36 mouse cellular contexts compared by ENCODE assay signal in genomic region chr4:99111670-99112069, GRCm38 (mm10). TPM values are rescaled to one million over a fixed set of nuclear protein-coding genes. Genes with fewer than 3 reads are reported as not detected.
DNase-seq lines count a peak whose midpoint lies in the region; ATAC-seq and TF ChIP-seq lines count a peak whose summit lies in the region.
"Had no signal": no experiment of that assay in that cellular context is flagged by ENCODE, and none has a peak within 500 bp of the region (broad histone marks: within the 10 kb centered on the region; RNA-seq: fewer than 3 reads in every experiment).

No protein-coding gene starts in this region.

- no peak overlapping the region for H3K4me3 ChIP-seq in heart, embryonic 12.5 days
- H3K4me3 ChIP-seq in lung, postnatal 0 days (ENCODE audit: low read depth, low read length): no peak overlapping the region
- H3K4me3 ChIP-seq in intestine, embryonic 15.5 days (replicated peaks): no peak overlapping the region
- H3K4me3 ChIP-seq: embryonic facial prominence, embryonic 10.5 days; embryonic facial prominence, embryonic 15.5 days; forebrain, embryonic 12.5 days; hindbrain, embryonic 13.5 days; layer of hippocampus, adult 2 months; left cerebral cortex, adult 2 months; limb, embryonic 13.5 days; megakaryocyte, embryonic 14.5 days; midbrain, embryonic 12.5 days; myocyte; neural tube, embryonic 12.5 days had no signal

- peak overlapping the region; percentile 13; the same call in 1 of the 2 replicates for H3K4me2 ChIP-seq in heart, embryonic 12.5 days
- H3K4me2 ChIP-seq in lung, postnatal 0 days (replicated peaks; ENCODE audit: low read depth, low read length): no peak overlapping the region
- H3K4me2 ChIP-seq in intestine, embryonic 15.5 days (replicated peaks): no peak overlapping the region
- H3K4me2 ChIP-seq: embryonic facial prominence, embryonic 15.5 days; forebrain, embryonic 12.5 days; hindbrain, embryonic 13.5 days; limb, embryonic 13.5 days; liver, embryonic 11.5 days; lung, embryonic 14.5 days; midbrain, embryonic 12.5 days; neural tube, embryonic 12.5 days had no signal

- H3K9me3 ChIP-seq in heart, embryonic 12.5 days (replicated peaks): no peaks in the 10 kb centered on the region
- H3K9me3 ChIP-seq in lung, postnatal 0 days (ENCODE audit: low read length): no peaks in the 10 kb centered on the region
- H3K9me3 ChIP-seq in intestine, embryonic 15.5 days: no peaks in the 10 kb centered on the region
- H3K9me3 ChIP-seq: embryonic facial prominence, embryonic 10.5 days; embryonic facial prominence, embryonic 15.5 days; forebrain, embryonic 12.5 days; hindbrain, embryonic 13.5 days; limb, embryonic 13.5 days; megakaryocyte, embryonic 14.5 days; midbrain, embryonic 12.5 days; neural tube, embryonic 12.5 days had no signal

- TF ChIP-seq CTCF in lung, postnatal 0 days (IDR thresholded peaks at IDR 0.05): no peak

- no peak for DNase-seq in heart, postnatal 25 days (ENCODE audit: low spot score)
- peak; percentile 24 to 41 for DNase-seq in lung, adult 18-20 months
- DNase-seq in lung, postnatal 14 days: no peak
- peak; percentile 65 for DNase-seq in lung, postnatal 0 days (ENCODE audit: low spot score)
- no peak for DNase-seq in right cerebral cortex, postnatal 25 days
- DNase-seq: adrenal gland, adult 2 months; adrenal gland, postnatal 36 days; cerebellum, adult 18-20 months; cerebellum, postnatal 10 days; forebrain, postnatal 0 days; gastrocnemius, postnatal 36 days; heart, postnatal 10 days; kidney, adult 9 months; kidney, postnatal 25 days; lung, embryonic 14.5 days; right cerebral cortex, adult 18-20 months; right cerebral cortex, postnatal 4 days; thymus, adult 18-20 months; thymus, postnatal 25 days had no signal

- intact Hi-C loops in heart, postnatal 25 days (cut with DNase I): no loop called here

- peaks cover 43% of the 10 kb centered on the region for H3K4me1 ChIP-seq in heart, embryonic 12.5 days (replicated peaks)
- H3K4me1 ChIP-seq in lung, postnatal 0 days (ENCODE audit: insufficient read depth, low read depth, low read length): peaks cover 10% of the 10 kb centered on the region; the same call in 1 of the 2 replicates
- peaks cover 29% of the 10 kb centered on the region for H3K4me1 ChIP-seq in intestine, embryonic 15.5 days (replicated peaks)

- no peaks in the 10 kb centered on the region for H3K27me3 ChIP-seq in heart, embryonic 12.5 days (replicated peaks)
- no peaks in the 10 kb centered on the region for H3K27me3 ChIP-seq in lung, postnatal 0 days (replicated peaks; ENCODE audit: insufficient read depth, low read length)
- no peaks in the 10 kb centered on the region for H3K27me3 ChIP-seq in intestine, embryonic 15.5 days (replicated peaks)
- H3K27me3 ChIP-seq: embryonic facial prominence, embryonic 15.5 days; forebrain, embryonic 12.5 days; hindbrain, embryonic 13.5 days; limb, embryonic 13.5 days; megakaryocyte, embryonic 14.5 days; midbrain, embryonic 12.5 days; neural tube, embryonic 12.5 days had no signal

- TF ChIP-seq EP300 in lung, postnatal 0 days (IDR thresholded peaks at IDR 0.05): no peak

- 50% methylated on average over 3 of the region's 3 CpGs for WGBS in heart, embryonic 12.5 days
- WGBS in lung, postnatal 0 days: 50% methylated on average over 3 of the region's 3 CpGs
- WGBS in intestine, embryonic 15.5 days: 78% methylated on average over 3 of the region's 3 CpGs

- ATAC-seq in heart, embryonic 12.5 days (ENCODE audit: insufficient number of reproducible peaks, low FRiP score): 0 out of 2 replicates have a peak, but pooled peaks have one; percentile 40
- peak; percentile 65 for ATAC-seq in lung, postnatal 0 days
- peak; percentile 52 for ATAC-seq in megakaryocyte progenitor cell, adult 5-6 weeks (replicated peaks; ENCODE audit: poor library complexity)
- no peak for ATAC-seq in intestine, embryonic 15.5 days
- ATAC-seq: forebrain, postnatal 0 days; intestine, postnatal 0 days had no signal

- H3K27ac ChIP-seq in heart, embryonic 12.5 days (ENCODE audit: poor library complexity, severe bottlenecking): no peak overlapping the region
- H3K27ac ChIP-seq in lung, postnatal 0 days (ENCODE audit: low read length): no peak overlapping the region; the same call in 1 of the 2 replicates
- no peak overlapping the region for H3K27ac ChIP-seq in intestine, embryonic 15.5 days
- H3K27ac ChIP-seq: embryonic facial prominence, embryonic 10.5 days; embryonic facial prominence, embryonic 15.5 days; forebrain, embryonic 12.5 days; hindbrain, embryonic 13.5 days; layer of hippocampus, adult 2 months; left cerebral cortex, adult 2 months; limb, embryonic 13.5 days; midbrain, embryonic 12.5 days; neural tube, embryonic 12.5 days; stomach, postnatal 0 days had no signal

- no peaks in the 10 kb centered on the region for H3K36me3 ChIP-seq in heart, embryonic 12.5 days
- no peaks in the 10 kb centered on the region for H3K36me3 ChIP-seq in lung, postnatal 0 days (ENCODE audit: insufficient read depth, low read length)
- no peaks in the 10 kb centered on the region for H3K36me3 ChIP-seq in intestine, embryonic 15.5 days
- H3K36me3 ChIP-seq: embryonic facial prominence, embryonic 15.5 days; forebrain, embryonic 12.5 days; hindbrain, embryonic 13.5 days; limb, embryonic 13.5 days; midbrain, embryonic 12.5 days; neural tube, embryonic 12.5 days had no signal

- no peak overlapping the region for H3K9ac ChIP-seq in heart, embryonic 12.5 days
- H3K9ac ChIP-seq in lung, postnatal 0 days (replicated peaks; ENCODE audit: low read depth): no peak overlapping the region
- no peak overlapping the region for H3K9ac ChIP-seq in intestine, embryonic 15.5 days
- H3K9ac ChIP-seq: embryonic facial prominence, embryonic 15.5 days; forebrain, embryonic 12.5 days; forebrain, postnatal 0 days; hindbrain, embryonic 13.5 days; limb, embryonic 13.5 days; lung, embryonic 14.5 days; midbrain, embryonic 12.5 days; neural tube, embryonic 12.5 days had no signal

RNA-seq across cellular contexts. Expression of gene Dock7, which starts 9.0 kb away (rescaled TPM):
- 43.4 and 45.4 TPM in 2 replicates for polyA plus RNA-seq in heart, embryonic 12.5 days (2016; fragmentation: Nextera tagmentation; extraction: Ambion mirVana)
- total RNA-seq in heart, postnatal 25 days (2021): 10 to 100 TPM in 1 of 2 experiments, 1 to 10 TPM in 1; 9.0 to 10.6 TPM
- 20.1 and 23.0 TPM in 2 replicates for polyA plus RNA-seq in lung, postnatal 0 days (2015; fragmentation: Nextera tagmentation; extraction: Ambion mirVana)
- total RNA-seq in megakaryocyte progenitor cell, adult 5-6 weeks (2015): 22.8 and 32.5 TPM in 2 replicates
- 20.4 and 27.8 TPM in 2 replicates for total RNA-seq in megakaryocyte progenitor cell, adult 5-6 weeks (2017)
- polyA plus RNA-seq in intestine, embryonic 15.5 days (2015; fragmentation: Nextera tagmentation; extraction: Ambion mirVana): 41.6 and 42.2 TPM in 2 replicates

Comparison
In these comparisons a context has a peak if more than half of its experiments do, and no peak if none do; other contexts are left out.
1. DNase-seq: peak in lung, adult 18-20 months (2 of 2) and lung, postnatal 0 days (single experiment); none in heart, postnatal 25 days (single experiment), lung, postnatal 14 days (single experiment) and right cerebral cortex, postnatal 25 days (single experiment).